Mouse (Mus musculus): ENCODE measurements at regions not wholly inside any gene's neighbourhood (a gene's known extent, or its start where the extent isn't known, plus 50 kb on each side); places are given as distances from the start of the nearest gene placed in this dataset.

DNA sequence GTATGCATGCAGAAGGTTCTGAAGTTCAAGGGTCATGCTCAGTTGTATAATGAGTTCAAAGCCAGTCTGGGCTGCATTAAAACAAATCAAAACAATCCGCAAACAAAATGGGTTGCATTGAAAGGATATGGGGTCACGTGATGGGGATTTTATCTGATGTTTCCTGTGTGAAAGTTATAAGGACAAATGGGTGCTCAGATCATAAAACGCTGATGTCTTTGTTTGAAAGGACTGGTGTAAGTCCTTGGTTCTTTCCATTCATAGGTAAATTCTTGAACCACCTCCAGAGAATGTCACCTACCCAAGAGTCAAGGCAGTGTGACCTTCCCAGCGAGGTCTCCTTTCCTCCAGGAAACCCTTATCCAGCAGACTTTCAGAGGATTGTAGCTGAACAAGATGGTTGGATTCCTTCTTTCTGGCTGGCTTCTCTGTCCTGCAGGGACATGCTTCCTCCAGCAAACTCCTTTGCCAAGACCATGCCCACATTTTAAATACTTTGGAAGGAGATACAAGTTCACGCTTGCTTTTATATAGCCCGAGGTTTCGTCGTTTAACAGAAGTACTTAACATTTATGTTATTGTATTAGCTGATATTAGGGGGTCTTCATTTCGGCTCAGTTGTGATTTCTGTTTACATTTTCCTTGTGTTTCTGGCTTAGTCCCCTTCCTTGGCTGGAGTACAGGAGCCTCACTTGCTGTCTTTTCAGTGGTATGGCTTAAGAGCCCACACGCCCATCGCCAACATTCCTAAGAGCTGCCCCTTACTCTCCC, 74.6 kb upstream of the Cops8 start:
- TF ChIP-seq EP300 (IDR thresholded peaks at IDR 0.05; ENCODE audit: insufficient read depth, low read depth, low read length), result no peak
- TF ChIP-seq CTCF (IDR thresholded peaks at IDR 0.05), result no peak

Measured in heart, adult 2 months (tissue).